Mouse (Mus musculus) spleen, postnatal 36 days (tissue): ENCODE results near the gene Unc5b.

Experiments
- DNase-seq, 2 experiments: peaks; one replicate each; pipeline ENCODE4 v3.0.0; 2022; ENCODE audit warnings: low spot score in 2 of 2, mixed read lengths in 1 of 2

The Unc5b gene

GRCm38 (mm10) chr10:60721640-60722039 lies 109.7 kb downstream of the Unc5b start:
- DNase-seq, result no peak

GRCm38 (mm10) chr10:60720461-60720860 lies 110.9 kb downstream of the Unc5b start:
- DNase-seq, result no peak

DNA sequence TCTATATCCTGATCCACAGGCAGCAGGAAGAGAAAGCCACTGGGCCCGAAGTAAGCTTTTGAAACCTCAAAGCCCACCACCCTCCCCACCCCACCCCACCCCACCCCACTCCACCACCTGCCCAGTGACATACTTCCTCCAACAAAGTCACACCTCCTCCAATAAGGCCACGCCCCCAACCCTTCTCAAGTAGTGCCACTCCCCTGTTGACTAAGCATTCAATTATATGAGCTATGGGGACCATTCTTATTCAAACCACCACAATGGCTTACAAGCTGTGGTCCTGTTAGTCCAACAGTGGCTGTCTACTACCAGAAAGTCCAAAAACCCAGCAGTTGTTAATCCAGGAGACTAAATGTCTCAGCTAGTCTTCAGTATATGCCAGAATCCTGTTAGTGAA lies 112.9 kb downstream of the Unc5b start:
- no peak for DNase-seq

- DNase-seq, result no peak
Observed at GRCm38 (mm10) chr10:60716449-60716848, 114.9 kb downstream of the Unc5b start.
